Mouse (Mus musculus): Measurements from ENCODE around the gene Wwp2.

DNA sequence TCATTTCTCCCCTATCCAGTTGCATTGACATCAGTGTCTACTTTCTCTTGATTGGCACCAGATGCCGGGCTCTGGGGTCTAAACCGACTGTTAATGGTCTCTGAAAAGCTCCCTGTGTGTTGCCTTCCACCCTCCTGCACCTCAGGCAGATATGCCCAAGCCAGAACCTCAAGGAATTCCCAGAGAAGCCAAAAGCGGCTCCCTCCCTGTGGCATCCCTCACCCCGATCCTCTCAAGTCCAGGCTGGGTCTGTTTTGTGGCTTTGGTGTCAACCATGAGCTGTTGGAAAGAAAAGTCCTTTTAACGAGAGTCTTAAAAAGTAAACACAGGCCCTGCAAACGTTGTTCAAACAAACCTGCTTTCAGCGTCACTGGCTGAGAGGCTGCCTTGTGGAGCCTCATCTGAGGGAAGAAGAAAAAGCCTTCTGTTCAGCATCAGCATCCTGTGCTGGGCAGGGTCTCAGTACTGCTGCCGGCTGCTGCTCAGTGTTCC is 32.7 kb downstream of the Wwp2 start:
- TF ChIP-seq CTCF (IDR thresholded peaks at IDR 0.05; ENCODE audit: low read depth) (no peak), EP300 (optimal IDR thresholded peaks at IDR 0.05) (no peak)

Measured in stomach, postnatal 0 days (tissue).